8 mouse cellular contexts compared by ENCODE assay signal in the genomic region with DNA sequence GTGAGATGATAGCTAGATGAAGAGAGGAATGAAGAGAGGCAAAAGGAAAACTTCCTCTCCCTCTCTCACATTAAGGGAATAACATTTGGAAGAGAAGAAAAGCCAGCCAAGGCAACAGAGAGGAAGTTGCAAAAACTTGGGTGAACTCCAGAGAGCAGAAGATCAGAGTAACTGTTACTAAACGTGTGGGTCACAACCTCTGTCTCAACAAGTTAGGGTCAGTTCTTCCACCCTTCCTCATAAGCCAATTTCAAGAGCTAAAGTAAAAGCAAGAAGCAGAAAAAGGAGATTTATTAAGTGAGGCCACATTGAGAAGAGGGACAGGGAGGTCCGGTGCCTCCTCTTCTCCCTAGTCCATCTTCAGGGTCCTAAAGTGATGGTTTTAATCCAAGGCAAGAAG. TPM values are rescaled to one million over a fixed set of nuclear protein-coding genes. Genes with fewer than 3 reads are reported as not detected.
"Had no signal": no experiment of that assay in that cellular context is flagged by ENCODE, and none has a peak within 500 bp of the region (broad histone marks: within the 10 kb centered on the region; RNA-seq: fewer than 3 reads in every experiment).

No protein-coding gene starts in this region.

- ATAC-seq: intestine, embryonic 15.5 days; midbrain, embryonic 16.5 days had no signal

- DNase-seq: kidney, adult 8-10 months; right cerebral cortex, postnatal 14 days; thymus, postnatal 14 days had no signal

RNA-seq across cellular contexts. Expression of a gene that starts 19.7 kb away (rescaled TPM):
- total RNA-seq: layer of hippocampus, adult 2 months; layer of hippocampus, postnatal 10 days; left cerebral cortex, postnatal 36 days had no signal
